Mouse (Mus musculus): ENCODE measurements around the gene Itgbl1.

DNA sequence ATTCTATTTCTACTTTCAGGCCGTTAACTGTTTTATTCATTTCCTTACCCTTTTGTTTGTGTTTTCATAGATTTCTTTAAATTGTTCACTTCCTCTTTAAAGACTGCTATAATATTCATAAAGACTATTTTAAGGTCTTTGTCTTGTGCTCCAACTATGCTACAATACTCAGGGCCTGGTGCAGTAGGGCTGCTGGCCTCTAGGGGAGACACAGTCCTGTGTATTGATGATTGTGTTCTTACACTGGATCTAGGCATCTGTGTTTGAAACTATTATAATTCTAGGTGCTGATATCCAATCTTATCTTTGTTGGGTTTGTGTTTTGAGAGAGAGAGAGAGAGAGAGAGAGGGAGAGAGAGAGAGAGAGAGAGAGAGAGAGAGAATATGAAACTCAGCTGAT, 268.1 kb downstream of the Itgbl1 start:
- TF ChIP-seq CTCF (IDR thresholded peaks at IDR 0.05; ENCODE audit: control insufficient read depth, insufficient read depth, low read length) (no peak), POLR2A (IDR thresholded peaks at IDR 0.05; ENCODE audit: borderline replicate concordance, control insufficient read depth, low read depth, low read length) (no peak)

Measured in bone marrow, adult 2 months (tissue).